Mouse (Mus musculus) gastrocnemius, adult 18-20 months (tissue): ENCODE measurements around the gene Iqcd. TPM values are rescaled to one million over a fixed set of nuclear protein-coding genes. Genes with fewer than 3 reads are reported as not detected.
A peak's percentile ranks its signal among the peaks of the same experiment; 100 is the strongest.

Experiments
- DNase-seq: peaks from one replicate; pipeline ENCODE4 v3.0.0; 2021; ENCODE audit warnings: low spot score
- total RNA-seq, 2 experiments: library from RNA; stranded (reverse); gene quantifications; 2 replicates each; pipeline ENCODE4 v1.2.3; 2021

The Iqcd gene
- total RNA-seq, 2 experiments from 2014 or later, result not detected

DNA sequence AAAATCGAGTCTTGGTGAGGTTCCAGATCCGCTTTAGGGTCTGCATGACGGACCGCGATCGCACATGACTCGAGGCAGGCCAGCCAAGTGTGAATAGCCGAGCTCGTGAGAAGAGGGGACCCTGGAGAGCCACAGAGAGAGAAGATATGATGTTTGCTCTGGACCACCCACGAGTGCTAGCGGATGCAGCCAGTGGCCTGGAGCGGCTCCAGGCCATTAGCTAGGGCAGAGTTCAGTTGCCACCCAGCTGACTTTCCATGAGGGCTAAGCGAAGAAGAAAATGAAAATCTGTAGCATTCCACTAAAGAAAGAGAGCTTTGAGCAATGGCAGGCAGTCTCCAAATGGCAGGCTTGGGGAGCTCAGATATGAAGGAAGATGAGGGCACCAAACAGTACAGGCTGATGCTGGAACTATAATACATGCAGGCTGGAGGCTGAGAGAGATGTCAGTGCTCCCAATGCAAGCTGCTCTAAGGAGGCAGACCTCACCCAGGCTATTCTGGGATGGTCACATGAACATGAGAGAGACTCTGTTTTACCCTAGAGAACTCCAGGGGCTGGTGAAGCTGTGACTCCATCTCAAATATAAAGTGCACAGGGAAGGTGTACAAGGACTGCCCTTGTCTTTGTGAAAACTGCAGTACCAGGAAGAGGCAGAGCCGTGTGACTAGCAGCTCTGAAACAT, 17.6 kb upstream of the Iqcd start:
- no peak for DNase-seq

GRCm38 (mm10) chr5:120574469-120575063, 14.2 kb upstream of the Iqcd start:
- no peak for DNase-seq

- no peak for DNase-seq
Measured at GRCm38 (mm10) chr5:120576781-120577301, 12.0 kb upstream of the Iqcd start.

- no peak for DNase-seq
Measured at GRCm38 (mm10) chr5:120577935-120578441, 10.8 kb upstream of the Iqcd start.

GRCm38 (mm10) chr5:120578504-120579081, 10.2 kb upstream of the Iqcd start:
- peak; percentile 64 for DNase-seq

DNA sequence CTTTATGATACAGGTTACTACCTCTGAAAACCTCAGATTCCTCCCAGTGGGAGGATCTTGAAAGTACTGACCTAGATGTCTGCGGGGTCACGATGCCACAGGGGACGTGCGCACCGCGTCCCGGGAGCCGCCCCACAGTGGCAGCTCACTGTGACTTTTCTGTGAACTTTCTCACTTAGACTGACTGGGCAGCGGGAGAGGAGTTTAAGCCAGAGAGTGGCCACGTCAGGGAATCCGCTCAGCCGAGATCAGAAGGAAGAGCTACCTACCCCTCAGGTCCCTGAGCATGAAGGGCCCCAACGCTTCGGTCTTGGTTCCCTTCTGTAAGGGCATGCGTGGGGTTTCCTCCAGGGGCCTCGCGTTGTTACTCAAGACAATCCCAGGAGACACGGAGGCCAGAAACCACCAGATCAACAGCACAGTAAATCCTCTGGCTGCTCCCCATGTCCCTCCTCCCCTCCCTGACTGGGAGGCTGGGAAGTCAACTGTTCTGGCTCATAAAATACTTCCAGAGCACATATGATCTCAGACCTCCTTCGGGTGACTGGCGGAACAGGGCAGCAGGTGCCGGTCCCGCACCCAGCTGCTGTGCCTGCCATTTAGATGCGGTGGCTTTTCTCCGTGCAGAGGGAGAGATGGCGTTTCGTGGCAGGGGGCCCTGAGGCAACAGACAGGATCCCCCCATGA, 9.5 kb upstream of the Iqcd start:
- peak; percentile 91 for DNase-seq

DNA sequence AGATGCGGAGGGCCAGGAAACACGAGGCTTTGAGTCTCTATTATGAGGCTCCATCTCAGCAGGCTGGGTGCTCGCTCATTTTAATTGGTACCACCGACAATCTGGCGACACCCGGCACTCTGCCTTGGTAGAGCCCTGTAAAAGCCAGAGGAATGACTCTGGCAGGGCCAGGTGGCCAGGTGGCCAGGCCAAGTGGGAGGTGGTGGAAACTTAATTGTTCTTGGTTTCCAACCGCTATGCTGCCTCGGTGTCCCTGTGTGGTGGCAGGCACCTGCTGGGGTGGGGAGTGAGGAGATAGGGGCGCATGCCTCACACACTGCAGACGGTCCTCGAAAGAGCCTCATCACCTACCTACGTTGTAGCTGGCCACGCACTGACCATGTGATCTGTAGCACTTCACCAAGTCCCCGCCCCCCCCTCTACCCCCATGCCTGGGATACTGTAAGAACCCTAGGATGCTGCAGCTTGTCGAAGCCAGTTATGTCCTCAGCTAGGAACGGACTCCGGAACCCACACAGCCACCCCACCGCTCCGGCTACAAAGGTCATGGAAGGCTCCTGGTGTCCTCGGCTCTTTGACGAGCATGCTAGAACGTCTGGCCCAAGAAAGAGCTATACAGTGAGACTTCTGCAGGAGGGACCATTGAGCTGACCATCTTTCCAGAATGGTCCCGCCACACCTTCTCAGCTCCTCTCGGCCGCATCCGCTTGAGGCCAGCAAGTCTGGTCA, 8.8 kb upstream of the Iqcd start:
- no peak for DNase-seq

GRCm38 (mm10) chr5:120582002-120582401, 6.8 kb upstream of the Iqcd start:
- no peak for DNase-seq

- DNase-seq, result no peak
Measured at GRCm38 (mm10) chr5:120583511-120583910, 5.3 kb upstream of the Iqcd start.

DNA sequence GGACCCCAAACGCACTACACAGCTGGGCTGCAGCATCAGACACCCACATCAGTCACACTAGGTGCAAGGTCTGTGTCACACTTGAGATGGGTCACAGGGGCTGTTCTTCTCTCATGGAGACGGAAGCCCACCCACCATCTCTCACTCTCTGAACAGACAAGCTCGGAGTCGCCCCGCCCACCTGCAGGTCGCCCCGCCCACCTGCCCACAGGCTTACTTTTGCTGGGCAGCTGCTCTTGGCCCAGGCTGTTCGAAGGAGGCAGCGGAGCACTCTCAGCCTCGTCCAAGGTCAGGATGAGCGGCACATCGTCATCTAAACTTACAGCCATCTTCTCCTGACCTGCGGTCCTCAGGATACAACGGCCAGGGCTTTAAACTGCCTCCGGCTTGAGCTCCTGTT, 3.8 kb upstream of the Iqcd start:
- DNase-seq, result no peak

DNA sequence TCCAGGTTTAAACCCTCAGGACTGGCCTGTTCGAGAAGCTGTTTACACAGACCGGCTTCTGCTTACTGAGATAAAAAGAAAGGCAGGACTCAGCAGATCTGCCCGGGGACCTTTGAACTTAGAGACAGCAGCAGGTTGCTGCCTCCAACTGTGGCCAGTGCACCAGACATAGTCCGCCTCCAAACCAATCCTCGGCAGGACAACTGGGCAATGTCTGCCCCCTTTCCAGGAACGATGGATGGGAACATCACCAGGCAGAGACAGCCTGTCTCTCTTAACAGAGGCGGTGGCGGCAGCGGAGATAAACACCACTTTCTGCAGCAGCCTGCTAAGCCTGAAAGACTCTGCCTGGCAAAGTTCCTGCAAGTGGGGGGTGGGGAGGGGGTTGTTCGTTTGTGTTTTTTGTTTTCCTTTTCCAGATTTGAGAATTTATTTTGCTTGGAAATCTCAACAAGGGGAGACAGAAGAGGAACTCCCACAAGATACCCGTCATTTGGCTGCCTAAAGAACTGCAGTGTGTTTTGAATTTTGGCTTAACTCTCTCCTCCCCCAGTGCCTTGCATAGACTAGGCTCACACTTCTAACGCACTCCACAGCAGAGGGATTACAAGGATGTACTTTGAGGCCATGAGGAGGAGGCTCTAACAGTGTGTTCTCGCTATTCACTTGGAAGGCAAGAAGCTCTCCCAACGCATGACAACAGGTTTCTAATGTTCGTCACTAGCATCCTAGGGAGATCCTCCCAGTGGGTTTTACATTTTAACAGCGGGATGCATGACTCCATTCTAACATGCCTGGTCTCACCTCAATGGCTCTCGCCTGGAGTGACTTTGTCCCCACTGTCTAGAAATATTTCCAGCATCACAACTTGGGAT, 1.8 kb upstream of the Iqcd start:
- DNase-seq, result peak; percentile 32

- peak; percentile 48 for DNase-seq
Measured at GRCm38 (mm10) chr5:120587616-120587926, 1.2 kb upstream of the Iqcd start.

- no peak for DNase-seq
Measured at GRCm38 (mm10) chr5:120587940-120588568, 762 bp upstream of the Iqcd start.

DNA sequence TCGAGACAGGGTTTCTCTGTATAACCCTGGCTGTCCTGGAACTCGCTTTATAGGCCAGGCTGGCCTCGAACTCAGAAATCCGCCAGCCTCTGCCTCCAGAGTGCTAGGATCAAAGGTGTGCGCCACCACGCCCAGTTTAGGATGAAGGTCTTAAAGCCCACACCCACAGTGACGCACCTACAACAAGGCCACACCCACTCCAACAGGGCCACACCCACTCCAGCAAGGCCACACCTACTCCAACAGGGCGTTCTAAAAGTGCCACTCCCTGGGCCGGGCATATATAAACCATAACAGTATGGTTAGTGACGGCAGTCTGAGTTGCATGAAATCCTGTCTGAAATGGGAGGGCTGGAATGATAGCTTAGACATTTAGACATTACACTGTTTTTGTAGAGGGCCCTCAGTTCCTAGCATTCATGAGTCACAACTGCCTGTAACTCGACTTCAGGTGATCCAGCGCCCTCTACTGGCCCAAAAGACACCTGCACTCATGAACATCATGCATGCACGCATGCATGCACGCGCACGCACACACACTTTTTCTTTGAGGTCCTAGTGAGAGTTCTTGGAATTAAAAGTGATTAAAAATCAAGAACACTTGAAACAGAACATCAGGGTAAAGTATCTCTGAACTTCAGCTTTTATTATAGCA, 1.7 kb downstream of the Iqcd start:
- DNase-seq, result no peak

DNA sequence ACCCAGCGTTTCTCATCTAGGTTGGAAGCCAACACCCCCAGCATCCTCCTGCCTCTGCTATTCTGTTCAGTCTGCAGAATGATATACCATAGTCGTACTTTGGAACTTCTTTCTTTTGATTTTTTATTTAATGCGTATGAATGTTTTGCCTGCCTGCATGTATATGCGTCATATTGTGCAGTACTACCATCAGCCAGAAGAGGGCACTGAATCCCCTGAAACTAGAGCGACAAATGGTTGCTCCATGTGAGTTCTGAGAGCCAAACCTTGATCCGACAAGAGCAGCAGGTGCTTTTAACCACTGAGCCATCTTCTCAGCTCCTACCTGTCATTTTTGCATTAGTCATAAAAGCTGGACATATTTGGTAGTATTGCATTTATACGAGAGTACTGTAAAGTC, 3.3 kb downstream of the Iqcd start:
- DNase-seq, result no peak

DNA sequence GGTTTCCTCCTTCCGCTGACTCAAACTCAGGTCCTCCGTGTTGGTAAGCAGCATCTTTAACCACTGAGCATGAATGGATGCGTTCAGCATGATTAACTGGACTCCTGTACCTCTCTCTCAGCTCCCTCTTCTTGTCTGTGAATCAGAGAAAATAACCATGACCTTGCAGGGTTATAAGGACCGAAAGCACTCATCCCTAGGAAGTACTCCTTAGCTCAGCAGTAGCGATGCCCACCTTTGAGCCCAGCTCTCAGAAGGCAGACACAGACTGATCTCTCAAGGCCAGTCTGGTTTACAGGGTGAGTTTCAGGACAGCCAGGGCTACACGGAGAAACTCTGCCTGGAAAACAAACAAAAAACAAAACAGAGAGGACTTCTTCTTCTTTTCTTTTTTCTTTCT, 5.7 kb downstream of the Iqcd start:
- no peak for DNase-seq

DNA sequence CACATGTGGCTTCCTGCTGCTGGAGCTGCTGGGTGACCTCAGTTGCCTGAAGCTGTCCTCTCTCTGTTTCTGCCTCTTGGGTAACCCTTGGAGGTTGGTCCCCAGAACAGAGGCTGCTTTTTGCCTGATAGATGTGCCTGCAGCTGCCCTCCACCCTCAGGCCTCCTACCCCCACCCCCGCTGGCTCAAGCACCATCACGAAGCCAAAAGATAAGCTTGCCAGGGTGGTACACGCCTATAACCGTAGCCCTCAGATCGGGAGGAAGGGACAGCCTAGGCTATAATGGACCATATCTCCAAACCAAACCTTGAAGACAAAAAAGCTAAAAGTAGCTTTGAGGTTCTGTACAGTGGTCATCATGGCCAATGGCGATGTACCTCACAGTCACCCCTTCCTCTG, 10.8 kb downstream of the Iqcd start:
- DNase-seq, result no peak

- DNase-seq, result no peak
Measured at GRCm38 (mm10) chr5:120600946-120601668, 12.3 kb downstream of the Iqcd start.

GRCm38 (mm10) chr5:120602210-120602609, 13.4 kb downstream of the Iqcd start:
- no peak for DNase-seq
